Mouse (Mus musculus): ENCODE results near the gene Slit3. TPM values are rescaled to one million over a fixed set of nuclear protein-coding genes. Genes with fewer than 3 reads are reported as not detected.

The Slit3 gene
- polyA plus RNA-seq, 1 experiment: 11.3 TPM

GRCm38 (mm10) chr11:35655836-35656235 is 534.8 kb downstream of the Slit3 start:
- Histone ChIP-seq H3K27ac (replicated peaks; ENCODE audit: low read depth, low read length) (no peak overlapping the region), H3K4me3 (ENCODE audit: insufficient read depth, low read depth, low read length) (no peak overlapping the region), H3K4me1 (ENCODE audit: control insufficient read depth, insufficient read depth, insufficient read length, low read length) (no peaks in the 10 kb centered on the region)

GRCm38 (mm10) chr11:35657582-35657981 is 536.6 kb downstream of the Slit3 start:
- no peak overlapping the region for H3K27ac ChIP-seq (replicated peaks; ENCODE audit: low read depth, low read length)
- no peaks in the 10 kb centered on the region for H3K4me1 ChIP-seq (ENCODE audit: control insufficient read depth, insufficient read depth, insufficient read length, low read length)
- H3K4me3 ChIP-seq (ENCODE audit: insufficient read depth, low read depth, low read length): no peak overlapping the region

GRCm38 (mm10) chr11:35660967-35661366 is 539.9 kb downstream of the Slit3 start:
- no peak overlapping the region for H3K4me3 ChIP-seq (ENCODE audit: insufficient read depth, low read depth, low read length)
- H3K4me1 ChIP-seq (ENCODE audit: control insufficient read depth, insufficient read depth, insufficient read length, low read length): no peaks in the 10 kb centered on the region

GRCm38 (mm10) chr11:35662945-35663344 is 541.9 kb downstream of the Slit3 start:
- Histone ChIP-seq H3K27ac (replicated peaks; ENCODE audit: low read depth, low read length) (no peak overlapping the region), H3K4me1 (ENCODE audit: control insufficient read depth, insufficient read depth, insufficient read length, low read length) (no peaks in the 10 kb centered on the region), H3K4me3 (ENCODE audit: insufficient read depth, low read depth, low read length) (no peak overlapping the region)

More at GRCm38 (mm10) chr11:35660967-35661366, 539.9 kb downstream of the Slit3 start:
- H3K27ac ChIP-seq (replicated peaks; ENCODE audit: low read depth, low read length): no peak overlapping the region

GRCm38 (mm10) chr11:35663661-35664060 is 542.6 kb downstream of the Slit3 start:
- H3K27ac ChIP-seq (replicated peaks; ENCODE audit: low read depth, low read length): no peak overlapping the region
- no peaks in the 10 kb centered on the region for H3K4me1 ChIP-seq (ENCODE audit: control insufficient read depth, insufficient read depth, insufficient read length, low read length)
- H3K4me3 ChIP-seq (ENCODE audit: insufficient read depth, low read depth, low read length): no peak overlapping the region

- no peaks in the 10 kb centered on the region for H3K4me1 ChIP-seq (ENCODE audit: control insufficient read depth, insufficient read depth, insufficient read length, low read length)
- H3K27ac ChIP-seq (replicated peaks; ENCODE audit: low read depth, low read length): no peak overlapping the region
- no peak overlapping the region for H3K4me3 ChIP-seq (ENCODE audit: insufficient read depth, low read depth, low read length)
These were observed 544.0 kb downstream of the Slit3 start for GRCm38 (mm10) chr11:35664991-35665390.

- no peaks in the 10 kb centered on the region for H3K4me1 ChIP-seq (ENCODE audit: control insufficient read depth, insufficient read depth, insufficient read length, low read length)
- H3K4me3 ChIP-seq (ENCODE audit: insufficient read depth, low read depth, low read length): no peak overlapping the region
- H3K27ac ChIP-seq (replicated peaks; ENCODE audit: low read depth, low read length): no peak overlapping the region
These were observed 546.4 kb downstream of the Slit3 start for GRCm38 (mm10) chr11:35667428-35667827.

GRCm38 (mm10) chr11:35668138-35668537 is 547.1 kb downstream of the Slit3 start:
- no peak overlapping the region for H3K27ac ChIP-seq (replicated peaks; ENCODE audit: low read depth, low read length)
- no peaks in the 10 kb centered on the region for H3K4me1 ChIP-seq (ENCODE audit: control insufficient read depth, insufficient read depth, insufficient read length, low read length)
- no peak overlapping the region for H3K4me3 ChIP-seq (ENCODE audit: insufficient read depth, low read depth, low read length)

GRCm38 (mm10) chr11:35668750-35669149 is 547.7 kb downstream of the Slit3 start:
- H3K27ac ChIP-seq (replicated peaks; ENCODE audit: low read depth, low read length): no peak overlapping the region
- H3K4me1 ChIP-seq (ENCODE audit: control insufficient read depth, insufficient read depth, insufficient read length, low read length): no peaks in the 10 kb centered on the region
- H3K4me3 ChIP-seq (ENCODE audit: insufficient read depth, low read depth, low read length): no peak overlapping the region

- H3K27ac ChIP-seq (replicated peaks; ENCODE audit: low read depth, low read length): no peak overlapping the region
- no peaks in the 10 kb centered on the region for H3K4me1 ChIP-seq (ENCODE audit: control insufficient read depth, insufficient read depth, insufficient read length, low read length)
- no peak overlapping the region for H3K4me3 ChIP-seq (ENCODE audit: insufficient read depth, low read depth, low read length)
These were observed 548.5 kb downstream of the Slit3 start for GRCm38 (mm10) chr11:35669536-35669935.

GRCm38 (mm10) chr11:35670181-35670580 is 549.2 kb downstream of the Slit3 start:
- Histone ChIP-seq H3K4me1 (ENCODE audit: control insufficient read depth, insufficient read depth, insufficient read length, low read length) (no peaks in the 10 kb centered on the region), H3K4me3 (ENCODE audit: insufficient read depth, low read depth, low read length) (no peak overlapping the region), H3K27ac (replicated peaks; ENCODE audit: low read depth, low read length) (no peak overlapping the region)

GRCm38 (mm10) chr11:35670746-35671145 is 549.7 kb downstream of the Slit3 start:
- no peaks in the 10 kb centered on the region for H3K4me1 ChIP-seq (ENCODE audit: control insufficient read depth, insufficient read depth, insufficient read length, low read length)
- H3K4me3 ChIP-seq (ENCODE audit: insufficient read depth, low read depth, low read length): no peak overlapping the region
- H3K27ac ChIP-seq (replicated peaks; ENCODE audit: low read depth, low read length): no peak overlapping the region

GRCm38 (mm10) chr11:35673050-35673449 is 552.0 kb downstream of the Slit3 start:
- Histone ChIP-seq H3K4me1 (ENCODE audit: control insufficient read depth, insufficient read depth, insufficient read length, low read length) (no peaks in the 10 kb centered on the region), H3K4me3 (ENCODE audit: insufficient read depth, low read depth, low read length) (no peak overlapping the region), H3K27ac (replicated peaks; ENCODE audit: low read depth, low read length) (no peak overlapping the region)

- no peak overlapping the region for H3K27ac ChIP-seq (replicated peaks; ENCODE audit: low read depth, low read length)
- no peak overlapping the region for H3K4me3 ChIP-seq (ENCODE audit: insufficient read depth, low read depth, low read length)
- no peaks in the 10 kb centered on the region for H3K4me1 ChIP-seq (ENCODE audit: control insufficient read depth, insufficient read depth, insufficient read length, low read length)
These were observed 553.2 kb downstream of the Slit3 start for GRCm38 (mm10) chr11:35674242-35674641.

- Histone ChIP-seq H3K4me1 (ENCODE audit: control insufficient read depth, insufficient read depth, insufficient read length, low read length) (no peaks in the 10 kb centered on the region), H3K4me3 (ENCODE audit: insufficient read depth, low read depth, low read length) (no peak overlapping the region), H3K27ac (replicated peaks; ENCODE audit: low read depth, low read length) (no peak overlapping the region)
These were observed 555.7 kb downstream of the Slit3 start for GRCm38 (mm10) chr11:35676744-35677143.

- H3K4me3 ChIP-seq (ENCODE audit: insufficient read depth, low read depth, low read length): no peak overlapping the region
- H3K27ac ChIP-seq (replicated peaks; ENCODE audit: low read depth, low read length): no peak overlapping the region
- H3K4me1 ChIP-seq (ENCODE audit: control insufficient read depth, insufficient read depth, insufficient read length, low read length): no peaks in the 10 kb centered on the region
These were observed 559.0 kb downstream of the Slit3 start for GRCm38 (mm10) chr11:35679976-35680375.

GRCm38 (mm10) chr11:35687316-35687715 is 566.3 kb downstream of the Slit3 start:
- H3K4me1 ChIP-seq (ENCODE audit: control insufficient read depth, insufficient read depth, insufficient read length, low read length): no peaks in the 10 kb centered on the region
- no peak overlapping the region for H3K4me3 ChIP-seq (ENCODE audit: insufficient read depth, low read depth, low read length)
- H3K27ac ChIP-seq (replicated peaks; ENCODE audit: low read depth, low read length): no peak overlapping the region

All from brown adipose tissue, adult 24 weeks (tissue).